Mouse (Mus musculus): ENCODE measurements at regions not wholly inside any gene's neighbourhood (a gene's known extent, or its start where the extent isn't known, plus 50 kb on each side); places are given as distances from the start of the nearest gene placed in this dataset.

DNA sequence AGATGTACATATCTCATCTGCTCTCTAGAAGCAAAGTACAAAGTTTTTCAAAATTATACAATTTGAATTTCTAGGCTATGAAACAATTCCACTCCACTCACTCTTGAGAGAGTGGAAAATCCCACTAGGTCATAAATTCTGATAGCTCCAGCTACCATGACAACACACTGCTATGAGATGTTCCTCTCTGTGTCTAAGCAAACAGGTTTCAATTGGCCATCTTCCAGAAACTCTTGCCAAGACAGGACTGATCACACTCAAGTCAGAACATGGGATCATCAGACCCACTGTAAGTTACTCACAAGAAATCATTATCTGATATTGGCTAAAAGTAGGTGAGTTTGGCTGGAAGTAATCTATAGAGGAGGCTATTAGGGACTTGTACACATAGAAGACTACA is 320.4 kb downstream of the Isl1 start:
- no peak for ATAC-seq
- H3K9ac ChIP-seq, result no peak overlapping the region
- H3K36me3 ChIP-seq, result no peaks in the 10 kb centered on the region
- H3K4me1 ChIP-seq, result no peaks in the 10 kb centered on the region
- no peak overlapping the region for H3K4me3 ChIP-seq
- no peaks in the 10 kb centered on the region for H3K27me3 ChIP-seq (replicated peaks)
- no peak overlapping the region for H3K4me2 ChIP-seq
- no peak overlapping the region for H3K27ac ChIP-seq
- H3K9me3 ChIP-seq (replicated peaks), result no peaks in the 10 kb centered on the region

DNA sequence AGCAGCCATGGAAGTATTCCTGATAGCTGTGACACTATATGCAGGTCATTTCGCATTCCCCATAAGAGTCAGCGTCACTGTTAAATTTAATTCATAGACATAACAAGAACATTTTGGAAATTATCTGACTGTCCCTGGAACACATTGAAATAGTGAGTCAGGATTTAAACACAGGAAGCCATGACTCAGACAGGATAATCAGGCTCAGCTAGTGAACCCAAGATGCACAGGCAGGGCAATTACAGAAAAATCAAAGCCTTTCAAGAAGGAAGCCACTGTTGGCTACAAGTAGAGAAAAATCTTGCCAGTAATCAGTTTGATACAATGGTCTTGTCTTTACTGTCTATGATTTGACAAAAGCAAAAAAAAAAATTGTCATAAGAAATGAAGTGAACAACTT is 323.2 kb downstream of the Isl1 start:
- Histone ChIP-seq H3K36me3 (no peaks in the 10 kb centered on the region), H3K4me3 (no peak overlapping the region), H3K9ac (no peak overlapping the region), H3K27ac (no peak overlapping the region), H3K9me3 (replicated peaks) (no peaks in the 10 kb centered on the region), H3K4me2 (no peak overlapping the region), H3K27me3 (replicated peaks) (no peaks in the 10 kb centered on the region), H3K4me1 (no peaks in the 10 kb centered on the region)
- ATAC-seq, result no peak
- WGBS (ENCODE audit: insufficient replicate concordance), result 80% methylated on average over 2 of the region's 2 CpGs

DNA sequence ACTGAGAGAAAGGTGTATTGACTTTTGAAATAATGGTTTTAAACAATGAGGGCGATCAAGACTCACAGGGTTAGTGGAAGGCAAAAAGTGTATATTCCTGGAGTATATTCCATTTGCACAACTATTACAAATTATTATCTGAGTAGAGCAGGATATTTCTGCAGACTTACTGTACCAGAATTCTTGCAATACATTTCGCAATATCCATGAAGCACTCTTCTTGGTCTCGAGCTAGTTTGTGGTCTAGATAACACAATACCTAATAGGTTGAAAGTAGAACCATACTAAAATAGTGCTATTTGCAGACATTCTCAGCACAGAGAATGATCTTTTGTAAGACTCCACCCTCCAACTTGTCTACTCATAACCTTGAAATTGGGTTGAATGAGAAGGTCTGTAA is 323.8 kb downstream of the Isl1 start:
- no peak overlapping the region for H3K4me3 ChIP-seq
- H3K4me1 ChIP-seq, result no peaks in the 10 kb centered on the region
- H3K27ac ChIP-seq, result no peak overlapping the region
- no peak for ATAC-seq
- H3K36me3 ChIP-seq, result no peaks in the 10 kb centered on the region
- H3K27me3 ChIP-seq (replicated peaks), result no peaks in the 10 kb centered on the region
- no peaks in the 10 kb centered on the region for H3K9me3 ChIP-seq (replicated peaks)
- no peak overlapping the region for H3K4me2 ChIP-seq
- WGBS (ENCODE audit: insufficient replicate concordance), result 67% methylated on average over 3 of the region's 3 CpGs
- H3K9ac ChIP-seq, result no peak overlapping the region

DNA sequence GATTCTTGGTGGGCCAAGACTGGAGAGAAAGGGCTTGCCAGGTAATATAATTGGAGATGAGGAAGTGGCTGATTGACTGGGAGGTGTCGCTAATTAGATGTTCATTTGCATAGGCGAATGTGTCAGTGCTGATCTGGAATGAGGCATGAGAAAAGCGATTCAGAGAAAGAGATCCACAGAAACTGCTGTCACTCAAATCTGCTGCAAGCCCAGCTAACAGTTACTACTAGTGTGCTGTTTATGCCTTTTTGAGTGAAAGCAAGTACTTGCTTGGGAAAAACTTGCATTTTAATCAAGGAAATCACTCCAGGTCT is 331.6 kb downstream of the Isl1 start:
- no peak overlapping the region for H3K4me2 ChIP-seq
- no peaks in the 10 kb centered on the region for H3K27me3 ChIP-seq (replicated peaks)
- H3K4me1 ChIP-seq, result no peaks in the 10 kb centered on the region
- 34% methylated on average over 3 of the region's 3 CpGs for WGBS (ENCODE audit: insufficient replicate concordance)
- no peak overlapping the region for H3K27ac ChIP-seq
- H3K9ac ChIP-seq, result no peak overlapping the region
- ATAC-seq, result no peak
- no peaks in the 10 kb centered on the region for H3K9me3 ChIP-seq (replicated peaks)
- no peak overlapping the region for H3K4me3 ChIP-seq
- no peaks in the 10 kb centered on the region for H3K36me3 ChIP-seq

DNA sequence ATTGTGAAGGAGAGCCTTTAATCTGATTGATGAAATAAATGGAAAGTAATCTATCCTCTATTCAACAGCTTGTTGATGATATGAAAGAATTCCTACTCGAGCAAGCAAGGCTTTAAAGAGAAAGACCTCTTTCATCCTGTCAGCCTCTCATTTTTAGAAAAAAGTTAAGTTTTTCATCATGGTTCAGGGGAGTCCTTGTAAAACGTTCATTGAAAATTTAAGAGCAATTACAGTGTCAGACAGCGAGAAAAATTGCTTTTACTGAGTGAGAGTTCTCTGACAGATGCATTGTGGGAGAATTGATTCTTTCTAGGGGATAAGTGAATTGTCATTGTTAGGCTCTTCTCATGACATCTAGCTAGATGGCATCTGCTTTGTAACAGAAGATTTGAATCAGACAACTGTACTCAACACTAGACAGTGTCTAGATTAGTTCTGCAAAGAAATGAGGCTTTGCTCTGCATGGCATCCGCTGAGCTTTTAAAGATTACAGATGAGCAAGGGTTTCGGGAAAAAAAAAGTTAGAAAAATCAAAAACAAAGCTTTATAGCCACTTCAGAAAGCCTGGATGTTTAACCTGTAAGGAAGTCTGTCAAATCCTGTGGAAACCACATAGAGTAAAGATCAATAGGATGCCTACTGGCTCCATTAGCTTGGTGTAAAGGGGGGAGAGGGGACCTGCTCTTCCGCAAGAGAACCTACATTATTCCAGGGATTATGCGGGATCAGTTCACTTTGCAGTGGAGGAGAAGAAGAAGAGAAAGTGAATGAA is 332.2 kb downstream of the Isl1 start:
- Histone ChIP-seq H3K4me3 (no peak overlapping the region), H3K36me3 (no peaks in the 10 kb centered on the region), H3K4me2 (no peak overlapping the region), H3K27ac (no peak overlapping the region), H3K27me3 (replicated peaks) (no peaks in the 10 kb centered on the region), H3K9ac (no peak overlapping the region), H3K9me3 (replicated peaks) (no peaks in the 10 kb centered on the region), H3K4me1 (no peaks in the 10 kb centered on the region)
- ATAC-seq, result no peak
- WGBS (ENCODE audit: insufficient replicate concordance), result 48% methylated on average over 7 of the region's 7 CpGs
